Comparison of ENCODE assay signal across 10 mouse cellular contexts in the genomic region with DNA sequence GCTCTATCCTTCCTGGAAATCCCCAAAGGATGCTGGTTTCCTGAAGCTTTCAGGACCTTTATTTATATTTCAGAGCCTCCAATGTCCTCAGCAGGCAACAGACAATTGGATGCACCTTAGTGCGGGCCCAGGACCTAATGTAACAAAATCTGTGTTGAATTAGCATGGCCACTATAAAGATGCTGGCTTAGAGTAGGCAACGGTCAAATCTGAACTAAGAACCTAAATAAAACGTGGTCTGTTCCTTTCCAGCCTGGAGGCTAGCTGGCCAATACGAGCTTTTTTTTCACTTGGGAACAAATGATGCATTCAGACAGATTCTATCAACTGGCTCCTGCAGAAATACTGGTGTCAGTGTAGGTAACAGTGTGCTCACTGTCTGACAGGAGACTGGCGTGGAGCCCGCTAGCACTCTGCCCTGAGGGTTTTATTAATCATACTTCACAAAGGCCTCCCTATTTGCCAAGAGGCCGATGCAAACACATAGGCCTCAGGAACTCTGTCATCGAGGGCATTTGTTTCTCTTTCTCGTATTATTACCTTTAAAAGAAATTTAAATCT.
DNase-seq lines count a peak whose midpoint lies in the region; ATAC-seq and TF ChIP-seq lines count a peak whose summit lies in the region.
"Had no signal": no experiment of that assay in that cellular context is flagged by ENCODE, and none has a peak within 500 bp of the region (broad histone marks: within the 10 kb centered on the region; RNA-seq: fewer than 3 reads in every experiment).

No protein-coding gene starts in this region.

- DNase-seq in heart, adult 9 months (ENCODE audit: low spot score in 2 of 2), result no peak
- DNase-seq in 3134 (ENCODE audit: extremely low read depth, insufficient read length, low spot score), result peak; percentile 54
- DNase-seq in forebrain, embryonic 10.5 days (ENCODE audit: extremely low spot score, low spot score), result no peak
- DNase-seq in limb, embryonic 14.5 days (ENCODE audit: low spot score), result peak; percentile 47
- DNase-seq in gastrocnemius, postnatal 25 days, result no peak
- DNase-seq in natural killer cell, adult 2 months (ENCODE audit: low spot score in 2 of 2), result no peak
- no peak for DNase-seq in kidney, postnatal 4 days

- H3K4me3 ChIP-seq in heart, embryonic 13.5 days, result no peak overlapping the region
- no peak overlapping the region for H3K4me3 ChIP-seq in forebrain, embryonic 10.5 days
- H3K4me3 ChIP-seq in limb, embryonic 14.5 days (replicated peaks; ENCODE audit: low read length), result no peak overlapping the region

- peak overlapping the region; percentile 48 for H3K27ac ChIP-seq in heart, embryonic 13.5 days (replicated peaks)
- 0 out of 2 replicates have a peak overlapping the region, but pooled peaks have one; percentile 32 for H3K27ac ChIP-seq in forebrain, embryonic 10.5 days
- peak overlapping the region; percentile 74 for H3K27ac ChIP-seq in limb, embryonic 14.5 days (replicated peaks; ENCODE audit: low read depth, low read length)
- H3K27ac ChIP-seq: macrophage had no signal

- no peak overlapping the region for H3K9ac ChIP-seq in heart, embryonic 13.5 days
- H3K9ac ChIP-seq in limb, embryonic 14.5 days (ENCODE audit: low read depth, low read length, severe bottlenecking), result no peak overlapping the region

- H3K27me3 ChIP-seq in heart, embryonic 13.5 days (replicated peaks), result no peaks in the 10 kb centered on the region
- H3K27me3 ChIP-seq in forebrain, embryonic 10.5 days (ENCODE audit: poor library complexity, severe bottlenecking), result no peaks in the 10 kb centered on the region
- H3K27me3 ChIP-seq in limb, embryonic 14.5 days (ENCODE audit: control insufficient read depth, insufficient read depth, low read length), result no peaks in the 10 kb centered on the region

- no peaks in the 10 kb centered on the region for H3K9me3 ChIP-seq in heart, embryonic 13.5 days
- H3K9me3 ChIP-seq in forebrain, embryonic 10.5 days, result no peaks in the 10 kb centered on the region
- no peaks in the 10 kb centered on the region for H3K9me3 ChIP-seq in limb, embryonic 14.5 days (ENCODE audit: control insufficient read depth, low read length)

- no peak for ATAC-seq in heart, embryonic 13.5 days (ENCODE audit: extremely low read depth, insufficient number of reproducible peaks, low FRiP score, low TSS enrichment)
- ATAC-seq in limb, embryonic 14.5 days (ENCODE audit: low FRiP score, low read depth), result peak; percentile 63
- ATAC-seq: CD4-positive, CD25-positive, alpha-beta regulatory T cell, adult 4 months had no signal

- no peaks in the 10 kb centered on the region for H3K36me3 ChIP-seq in heart, embryonic 13.5 days
- no peaks in the 10 kb centered on the region for H3K36me3 ChIP-seq in forebrain, embryonic 10.5 days (replicated peaks)
- no peaks in the 10 kb centered on the region for H3K36me3 ChIP-seq in limb, embryonic 14.5 days (ENCODE audit: control insufficient read depth, insufficient read depth, low read length)

- 0 out of 2 replicates have a peak, but pooled peaks cover 11% of the 10 kb centered on the region for H3K4me1 ChIP-seq in heart, embryonic 13.5 days
- H3K4me1 ChIP-seq in forebrain, embryonic 10.5 days, result 0 out of 2 replicates have a peak, but pooled peaks cover 7% of the 10 kb centered on the region
- peaks cover 6% of the 10 kb centered on the region for H3K4me1 ChIP-seq in limb, embryonic 14.5 days (ENCODE audit: control insufficient read depth, insufficient read depth, low read length)

- no peak for TF ChIP-seq POLR2A in limb, embryonic 14.5 days (IDR thresholded peaks at IDR 0.05; ENCODE audit: borderline replicate concordance, extremely low read depth, insufficient read depth, insufficient read length)

- H3K4me2 ChIP-seq in heart, embryonic 13.5 days, result no peak overlapping the region
- H3K4me2 ChIP-seq in limb, embryonic 14.5 days (replicated peaks; ENCODE audit: low read depth, low read length, severe bottlenecking), result no peak overlapping the region

- WGBS in heart, embryonic 13.5 days, result 62% methylated on average over 9 of the region's 9 CpGs
- WGBS in forebrain, embryonic 10.5 days, result 66% methylated on average over 9 of the region's 9 CpGs
- 36% methylated on average over 9 of the region's 9 CpGs for WGBS in limb, embryonic 14.5 days

Comparison
In these comparisons a context has a peak if more than half of its experiments do, and no peak if none do; other contexts are left out.
1. DNase-seq: peak in 3134 (single experiment) and limb, embryonic 14.5 days (single experiment); none in heart, adult 9 months (0 of 2), forebrain, embryonic 10.5 days (single experiment), gastrocnemius, postnatal 25 days (single experiment), natural killer cell, adult 2 months (0 of 2) and kidney, postnatal 4 days (0 of 2).
2. Peak in every context shown above with its lines, with median percentiles within 50 percentile points of each other: H3K27ac ChIP-seq.